Mouse (Mus musculus): ENCODE measurements around the gene Socs3.

Socs3 gene

GRCm38 (mm10) chr11:117995661-117996060 lies 25.8 kb upstream of the Socs3 start:
- no peak for DNase-seq (ENCODE audit: low read depth, low spot score)

- DNase-seq (ENCODE audit: low read depth, low spot score) = no peak
Measured at GRCm38 (mm10) chr11:117995255-117995654, 25.4 kb upstream of the Socs3 start.

GRCm38 (mm10) chr11:117994250-117995057 lies 24.6 kb upstream of the Socs3 start:
- no peak for DNase-seq (ENCODE audit: low read depth, low spot score)

GRCm38 (mm10) chr11:117993190-117994175 lies 23.6 kb upstream of the Socs3 start:
- DNase-seq (ENCODE audit: low read depth, low spot score) = no peak

GRCm38 (mm10) chr11:117991502-117992470 lies 21.9 kb upstream of the Socs3 start:
- peak; percentile 60 for DNase-seq (ENCODE audit: low read depth, low spot score)

- no peak for DNase-seq (ENCODE audit: low read depth, low spot score)
Measured at GRCm38 (mm10) chr11:117989926-117990325, 20.1 kb upstream of the Socs3 start.

GRCm38 (mm10) chr11:117989241-117989640 lies 19.4 kb upstream of the Socs3 start:
- DNase-seq (ENCODE audit: low read depth, low spot score) = no peak

- no peak for DNase-seq (ENCODE audit: low read depth, low spot score)
Measured at GRCm38 (mm10) chr11:117987968-117988367, 18.1 kb upstream of the Socs3 start.

GRCm38 (mm10) chr11:117987032-117987451 lies 17.2 kb upstream of the Socs3 start:
- no peak for DNase-seq (ENCODE audit: low read depth, low spot score)

GRCm38 (mm10) chr11:117986126-117987031 lies 16.5 kb upstream of the Socs3 start, which contains the start of gene Pgs1:
Gene Pgs1 (plus strand): TSS chr11:117986292.
- DNase-seq (ENCODE audit: low read depth, low spot score) = peak; percentile 91

GRCm38 (mm10) chr11:117983770-117984169 lies 13.9 kb upstream of the Socs3 start:
- no peak for DNase-seq (ENCODE audit: low read depth, low spot score)

GRCm38 (mm10) chr11:117982426-117982825 lies 12.6 kb upstream of the Socs3 start:
- no peak for DNase-seq (ENCODE audit: low read depth, low spot score)

- DNase-seq (ENCODE audit: low read depth, low spot score) = no peak
Measured at GRCm38 (mm10) chr11:117979388-117979787, 9.5 kb upstream of the Socs3 start.

GRCm38 (mm10) chr11:117977694-117978360 lies 8.0 kb upstream of the Socs3 start:
- DNase-seq (ENCODE audit: low read depth, low spot score) = no peak

GRCm38 (mm10) chr11:117976081-117976582 lies 6.3 kb upstream of the Socs3 start:
- peak; percentile 77 for DNase-seq (ENCODE audit: low read depth, low spot score)

- no peak for DNase-seq (ENCODE audit: low read depth, low spot score)
Measured at GRCm38 (mm10) chr11:117975211-117975967, 5.5 kb upstream of the Socs3 start.

GRCm38 (mm10) chr11:117974327-117975125 lies 4.7 kb upstream of the Socs3 start:
- no peak for DNase-seq (ENCODE audit: low read depth, low spot score)

- no peak for DNase-seq (ENCODE audit: low read depth, low spot score)
Measured at GRCm38 (mm10) chr11:117973569-117973968, 3.7 kb upstream of the Socs3 start.
